Mouse (Mus musculus) testis, postnatal 14 days (tissue): ENCODE results near the gene Spata16.

Experiments used
- DNase-seq: peaks from one replicate; pipeline ENCODE4 v3.0.0; 2021; ENCODE audit warnings: low spot score

Spata16 gene

DNA sequence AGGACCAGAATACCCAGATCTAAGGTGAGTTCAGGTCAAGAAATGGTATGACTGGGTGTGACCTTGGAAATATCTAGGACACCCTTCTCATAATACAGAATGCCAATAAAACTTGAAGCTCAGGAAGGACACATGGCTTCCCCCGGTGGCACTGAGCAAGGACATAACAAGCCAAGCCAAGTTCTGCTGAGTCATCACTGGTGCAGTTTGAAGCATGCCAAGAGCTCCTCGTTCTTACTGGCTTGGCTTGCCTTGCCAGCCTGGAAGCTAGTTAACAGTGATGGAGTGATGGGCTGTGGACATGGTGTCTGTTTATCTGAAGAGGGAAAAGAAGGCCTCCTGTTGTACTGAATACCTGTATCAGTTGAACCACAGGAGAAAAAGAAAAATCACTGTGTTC lies 342.2 kb downstream of the Spata16 start:
- DNase-seq = no peak

GRCm38 (mm10) chr3:26980371-26980770 lies 343.0 kb downstream of the Spata16 start:
- DNase-seq = no peak

GRCm38 (mm10) chr3:26981979-26982623 lies 344.7 kb downstream of the Spata16 start:
- DNase-seq = no peak

- DNase-seq = no peak
Observed at GRCm38 (mm10) chr3:26983749-26984148, 346.3 kb downstream of the Spata16 start.

- DNase-seq = no peak
Observed at GRCm38 (mm10) chr3:27006844-27007243, 369.4 kb downstream of the Spata16 start.

DNA sequence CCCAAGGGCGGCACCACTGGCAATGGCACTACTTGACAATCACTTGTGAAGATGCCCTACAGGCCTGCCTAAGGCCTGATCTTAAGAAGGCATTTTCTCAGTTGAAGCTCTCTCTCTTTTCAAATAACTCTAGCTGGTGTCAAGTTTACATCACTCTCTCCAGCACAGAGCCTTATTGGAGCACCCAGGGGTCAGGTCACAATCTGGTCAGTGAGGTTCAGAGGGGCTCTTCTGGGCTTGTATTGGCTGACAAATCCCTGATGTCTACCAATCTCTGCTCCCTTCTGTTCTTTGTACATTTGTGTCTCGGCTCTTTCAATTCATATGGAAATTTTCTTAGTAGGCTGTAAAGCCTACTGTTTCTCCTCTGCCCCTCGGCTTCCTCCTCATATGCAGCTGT lies 390.5 kb downstream of the Spata16 start:
- no peak for DNase-seq

GRCm38 (mm10) chr3:27028526-27028925 lies 391.1 kb downstream of the Spata16 start:
- DNase-seq = no peak

DNA sequence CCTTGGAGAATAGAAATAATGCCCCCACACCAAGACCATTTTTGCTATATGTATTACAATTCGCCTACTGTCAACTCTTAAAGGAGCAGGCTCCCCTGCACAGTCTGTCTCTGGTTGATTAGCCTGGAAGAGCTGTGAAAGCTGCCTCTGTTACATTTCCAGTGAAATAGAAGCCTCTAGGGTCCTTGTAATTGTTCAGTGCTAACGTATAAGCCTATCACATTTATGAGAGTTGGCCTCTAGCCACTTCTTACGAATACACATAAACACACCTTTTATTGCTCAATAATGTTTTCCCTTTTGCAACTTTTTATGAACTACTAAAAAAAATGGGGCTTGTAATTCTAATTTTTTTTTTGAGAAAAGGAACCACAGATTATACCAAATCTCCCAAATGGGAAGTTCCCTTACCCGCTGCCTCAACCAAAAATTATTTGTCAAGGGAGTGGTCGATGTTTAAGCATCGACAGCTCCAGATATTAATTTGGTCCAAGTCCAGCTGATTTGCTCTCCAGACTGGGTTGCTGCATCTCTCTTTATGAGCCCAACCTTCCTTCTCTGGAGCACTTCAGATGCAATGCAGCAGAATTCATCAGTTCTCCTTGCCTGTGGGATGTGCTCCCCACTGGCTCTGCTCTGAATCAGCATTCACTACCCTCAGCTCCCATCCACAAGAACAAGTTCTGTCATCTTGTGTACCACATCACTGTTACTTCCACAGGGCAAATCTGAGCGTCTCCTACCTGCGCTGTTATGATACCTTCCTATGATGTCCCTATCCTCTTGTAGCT lies 392.8 kb downstream of the Spata16 start:
- no peak for DNase-seq
